Mouse (Mus musculus) neural tube, embryonic 13.5 days (tissue): ENCODE results near the gene Ube2n. TPM values are rescaled to one million over a fixed set of nuclear protein-coding genes. Genes with fewer than 3 reads are reported as not detected.

ENCODE experiments used
- ATAC-seq: fragments of 200-750 bp; cut with Nextera tagmentation; 2 replicates; pipeline ENCODE4 v1.8.0; 2017; ENCODE audit warnings: low read depth, mild to moderate bottlenecking, moderate TSS enrichment, moderate library complexity
- H3K27ac ChIP-seq: fragments of 300-500 bp; sonication (generic); replicated peaks from 2 replicates; pipeline ENCODE4 v1.5.1; 2015; ENCODE audit warnings: moderate library complexity, mild to moderate bottlenecking, inconsistent platforms
- H3K27me3 ChIP-seq: fragments of 300-500 bp; sonication (generic); 2 replicates; pipeline ENCODE4 v1.6.1; 2015; ENCODE audit warnings: mild to moderate bottlenecking, inconsistent platforms
- H3K36me3 ChIP-seq: fragments of 300-500 bp; sonication (generic); 2 replicates; pipeline ENCODE4 v1.6.1; 2015; ENCODE audit warnings: mild to moderate bottlenecking, inconsistent platforms
- H3K4me1 ChIP-seq: fragments of 300-500 bp; sonication (generic); replicated peaks from 2 replicates; pipeline ENCODE4 v1.6.1; 2015; ENCODE audit warnings: inconsistent platforms
- H3K4me2 ChIP-seq: fragments of 300-500 bp; sonication (generic); 2 replicates; pipeline ENCODE4 v1.6.1; 2015; ENCODE audit warnings: inconsistent platforms, mild to moderate bottlenecking, moderate library complexity
- H3K4me3 ChIP-seq: fragments of 300-500 bp; sonication (generic); 2 replicates; pipeline ENCODE4 v1.5.1; 2015; ENCODE audit warnings: mild to moderate bottlenecking, inconsistent platforms
- H3K9ac ChIP-seq: fragments of 300-500 bp; sonication (generic); 2 replicates; pipeline ENCODE4 v1.6.1; 2015; ENCODE audit warnings: moderate library complexity, mild to moderate bottlenecking, inconsistent platforms
- H3K9me3 ChIP-seq: fragments of 300-500 bp; sonication (generic); 2 replicates; pipeline ENCODE4 v1.6.1; 2016; ENCODE audit warnings: inconsistent platforms
- WGBS: fragments of 180-500 bp; shearing (Covaris S2); methylation state at CpG from one replicate; pipeline ENCODE4 v1.1.7; 2015; 5-methylcytosine and 5-hydroxymethylcytosine counted together
- microRNA-seq: library from miRNA; unstranded; fragments of <30 nt; microRNA quantifications from one replicate; pipeline ENCODE4, GENCODE M21; 2016
- polyA plus RNA-seq: library from polyadenylated mRNA; unstranded; fragments of >200 nt; fragmentation: Nextera tagmentation; extraction: Ambion mirVana; gene quantifications from 2 replicates; pipeline ENCODE4 v1.2.1, GENCODE M21; 2015

Gene Ube2n
- polyA plus RNA-seq, 1 experiment from 2014 or later = 408 TPM

GRCm38 (mm10) chr10:95576876-95577566 is 62.1 kb downstream of the Ube2n start:
- Histone ChIP-seq H3K4me2 (no peak overlapping the region), H3K4me3 (no peak overlapping the region), H3K36me3 (no peaks in the 10 kb centered on the region), H3K9me3 (no peaks in the 10 kb centered on the region), H3K4me1 (peaks cover 9% of the 10 kb centered on the region), H3K27ac (no peak overlapping the region), H3K9ac (no peak overlapping the region), H3K27me3 (no peaks in the 10 kb centered on the region)
- 46% methylated on average over 14 of the region's 14 CpGs for WGBS
- no peak for ATAC-seq

GRCm38 (mm10) chr10:95577567-95577950 is 62.6 kb downstream of the Ube2n start:
- ATAC-seq = no peak; the same call in 1 of the 2 replicates
- Histone ChIP-seq H3K27ac (0 out of 2 replicates have a peak overlapping the region, but pooled peaks have one; percentile 3), H3K36me3 (no peaks in the 10 kb centered on the region), H3K4me3 (no peak overlapping the region), H3K4me2 (no peak overlapping the region), H3K9me3 (no peaks in the 10 kb centered on the region), H3K4me1 (peaks cover 9% of the 10 kb centered on the region), H3K27me3 (no peaks in the 10 kb centered on the region), H3K9ac (no peak overlapping the region)
- 28% methylated on average over 4 of the region's 4 CpGs for WGBS

- WGBS = 92% methylated on average over 6 of the region's 6 CpGs
- 0 out of 2 replicates have a peak, but pooled peaks cover 5% of the 10 kb centered on the region for H3K9me3 ChIP-seq
- no peak for ATAC-seq
- H3K4me1 ChIP-seq = no peaks in the 10 kb centered on the region
- no peak overlapping the region for H3K4me2 ChIP-seq
- H3K27me3 ChIP-seq = no peaks in the 10 kb centered on the region
- H3K36me3 ChIP-seq = no peaks in the 10 kb centered on the region
- no peak overlapping the region for H3K4me3 ChIP-seq
- H3K9ac ChIP-seq = no peak overlapping the region
- no peak overlapping the region for H3K27ac ChIP-seq
These were observed 70.6 kb downstream of the Ube2n start for GRCm38 (mm10) chr10:95585554-95585953.

- WGBS = 53% methylated on average over 8 of the region's 8 CpGs
- no peaks in the 10 kb centered on the region for H3K4me1 ChIP-seq
- no peaks in the 10 kb centered on the region for H3K36me3 ChIP-seq
- H3K4me3 ChIP-seq = no peak overlapping the region
- 0 out of 2 replicates have a peak, but pooled peaks cover 5% of the 10 kb centered on the region for H3K9me3 ChIP-seq
- no peak overlapping the region for H3K9ac ChIP-seq
- no peaks in the 10 kb centered on the region for H3K27me3 ChIP-seq
- H3K27ac ChIP-seq = peak overlapping the region; percentile 33; the same call in 1 of the 2 replicates
- H3K4me2 ChIP-seq = no peak overlapping the region
- ATAC-seq = no peak; the same call in 1 of the 2 replicates
These were observed 72.7 kb downstream of the Ube2n start for GRCm38 (mm10) chr10:95587509-95588220.

- ATAC-seq = no peak
- Histone ChIP-seq H3K9ac (no peak overlapping the region), H3K9me3 (0 out of 2 replicates have a peak, but pooled peaks cover 5% of the 10 kb centered on the region), H3K36me3 (no peaks in the 10 kb centered on the region), H3K4me2 (no peak overlapping the region), H3K27me3 (no peaks in the 10 kb centered on the region), H3K4me1 (no peaks in the 10 kb centered on the region), H3K27ac (no peak overlapping the region), H3K4me3 (no peak overlapping the region)
- WGBS = 93% methylated on average over 4 of the region's 4 CpGs
These were observed 74.3 kb downstream of the Ube2n start for GRCm38 (mm10) chr10:95589196-95589595.

GRCm38 (mm10) chr10:95590196-95590595 is 75.3 kb downstream of the Ube2n start:
- 43% methylated on average over 6 of the region's 6 CpGs for WGBS
- H3K27me3 ChIP-seq = no peaks in the 10 kb centered on the region
- H3K9me3 ChIP-seq = 0 out of 2 replicates have a peak, but pooled peaks cover 5% of the 10 kb centered on the region
- no peak overlapping the region for H3K4me3 ChIP-seq
- no peak overlapping the region for H3K4me2 ChIP-seq
- H3K9ac ChIP-seq = no peak overlapping the region
- H3K36me3 ChIP-seq = no peaks in the 10 kb centered on the region
- no peak for ATAC-seq
- H3K27ac ChIP-seq = no peak overlapping the region
- H3K4me1 ChIP-seq = no peaks in the 10 kb centered on the region

- Histone ChIP-seq H3K9me3 (0 out of 2 replicates have a peak, but pooled peaks cover 5% of the 10 kb centered on the region), H3K27ac (no peak overlapping the region), H3K9ac (no peak overlapping the region), H3K27me3 (no peaks in the 10 kb centered on the region), H3K36me3 (no peaks in the 10 kb centered on the region), H3K4me3 (no peak overlapping the region), H3K4me2 (no peak overlapping the region), H3K4me1 (peaks cover 7% of the 10 kb centered on the region; the same call in 1 of the 2 replicates)
- ATAC-seq = no peak
- WGBS = 84% methylated on average over 4 of the region's 4 CpGs
These were observed 76.3 kb downstream of the Ube2n start for GRCm38 (mm10) chr10:95591257-95591656.

GRCm38 (mm10) chr10:95594414-95594813 is 79.5 kb downstream of the Ube2n start:
- ATAC-seq = no peak; the same call in 1 of the 2 replicates
- 68% methylated on average over 9 of the region's 11 CpGs for WGBS

More at GRCm38 (mm10) chr10:95594414-95594813, 79.5 kb downstream of the Ube2n start:
- H3K4me1 ChIP-seq = peaks cover 8% of the 10 kb centered on the region; the same call in 1 of the 2 replicates
- no peak overlapping the region for H3K27ac ChIP-seq
- no peak overlapping the region for H3K9ac ChIP-seq
- no peaks in the 10 kb centered on the region for H3K36me3 ChIP-seq
- H3K9me3 ChIP-seq = 0 out of 2 replicates have a peak, but pooled peaks cover 2% of the 10 kb centered on the region
- no peak overlapping the region for H3K4me3 ChIP-seq
- no peaks in the 10 kb centered on the region for H3K27me3 ChIP-seq
- no peak overlapping the region for H3K4me2 ChIP-seq

Small RNAs within 50 kb of the gene (microRNA-seq; reads per million reads assigned to microRNA genes)
- gene Mir3058 = 6.5 reads per million, percentile 22 among the genes with 10 or more reads in this experiment

Other genes starting within 250 kb of the Ube2n start
- 12.4 and 14.8 TPM in 2 replicates for gene Cradd, start 191.0 kb upstream of the Ube2n start, polyA plus RNA-seq
- gene Socs2, start 98.0 kb upstream of the Ube2n start, polyA plus RNA-seq = 139 and 155 TPM in 2 replicates
- gene Mrpl42, start 13.2 kb upstream of the Ube2n start, polyA plus RNA-seq = 275 and 291 TPM in 2 replicates
- 94.1 and 101 TPM in 2 replicates for gene Nudt4, start 49.0 kb downstream of the Ube2n start, polyA plus RNA-seq
- not detected in 2 replicates for gene Anapc15-ps, start 158.3 kb downstream of the Ube2n start, polyA plus RNA-seq